Comparison of ENCODE assay signal across 8 mouse cellular contexts in the genomic region with DNA sequence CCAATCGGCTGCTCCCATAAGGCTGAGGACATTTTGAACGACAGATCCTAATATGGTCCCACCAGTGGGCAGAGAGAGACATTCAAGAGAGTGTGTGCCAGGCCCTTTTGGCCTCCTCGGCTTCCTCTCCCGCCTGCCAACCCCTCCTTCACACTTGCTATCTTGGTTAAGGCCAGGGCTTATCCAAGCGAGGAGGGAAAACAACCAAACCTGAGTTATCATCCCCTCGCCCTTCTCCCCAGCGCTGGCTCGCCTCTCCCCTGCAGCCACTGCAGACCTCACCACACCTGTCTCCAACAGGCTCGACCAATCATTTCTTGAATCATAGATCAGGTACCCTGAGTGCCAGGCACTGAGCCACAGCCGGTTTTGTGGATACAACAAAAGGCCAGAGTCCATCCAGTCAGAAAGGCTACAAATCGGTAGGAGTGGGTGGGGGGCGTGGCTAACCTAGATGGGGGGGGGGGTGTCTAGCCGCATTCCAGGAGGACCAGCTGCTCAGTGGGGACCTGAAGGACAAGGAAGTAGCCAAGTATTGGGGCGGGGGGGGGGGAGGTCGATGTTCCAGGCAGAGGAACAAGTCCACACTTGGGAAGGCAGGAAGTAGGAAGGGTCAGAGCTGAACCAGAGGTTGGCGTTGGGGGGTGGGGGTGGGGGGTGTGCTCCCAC. TPM values are rescaled to one million over a fixed set of nuclear protein-coding genes. Genes with fewer than 3 reads are reported as not detected.
DNase-seq lines count a peak whose midpoint lies in the region; ATAC-seq and TF ChIP-seq lines count a peak whose summit lies in the region.

No protein-coding gene starts in this region.

- ATAC-seq in heart, embryonic 13.5 days (ENCODE audit: extremely low read depth, insufficient number of reproducible peaks, low FRiP score, low TSS enrichment): no peak
- peak; percentile 80 for ATAC-seq in lung, embryonic 14.5 days (ENCODE audit: insufficient read depth)

- WGBS in heart, embryonic 13.5 days: 12% methylated on average over 15 of the region's 16 CpGs
- 11% methylated on average over 14 of the region's 16 CpGs for WGBS in kidney, adult 2 months
- 17% methylated on average over 16 of the region's 16 CpGs for WGBS in lung, embryonic 14.5 days

- peaks cover 25% of the 10 kb centered on the region; the same call in 1 of the 2 replicates for H3K36me3 ChIP-seq in heart, embryonic 13.5 days
- H3K36me3 ChIP-seq in kidney, adult 2 months (ENCODE audit: control insufficient read depth, insufficient read depth, low read length): no peaks in the 10 kb centered on the region; the same call in 1 of the 2 replicates
- no peaks in the 10 kb centered on the region for H3K36me3 ChIP-seq in lung, embryonic 14.5 days (ENCODE audit: insufficient read depth)

- no peak for TF ChIP-seq CTCF in kidney, adult 2 months (conservative IDR thresholded peaks at IDR 0.05; ENCODE audit: insufficient read depth, insufficient read length, low read depth, low read length)
- TF ChIP-seq CTCF in lung, embryonic 14.5 days (IDR thresholded peaks at IDR 0.05; ENCODE audit: low read depth): no peak

- peaks cover 43% of the 10 kb centered on the region for H3K4me1 ChIP-seq in heart, embryonic 13.5 days
- H3K4me1 ChIP-seq in kidney, adult 2 months (ENCODE audit: control insufficient read depth, insufficient read depth, low read length): peaks cover 7% of the 10 kb centered on the region; the same call in 1 of the 2 replicates
- peaks cover 12% of the 10 kb centered on the region for H3K4me1 ChIP-seq in lung, embryonic 14.5 days (ENCODE audit: insufficient read depth)

- H3K27me3 ChIP-seq in heart, embryonic 13.5 days (replicated peaks): no peaks in the 10 kb centered on the region
- no peaks in the 10 kb centered on the region for H3K27me3 ChIP-seq in kidney, adult 2 months (replicated peaks; ENCODE audit: control insufficient read depth, insufficient read depth, low read length)
- H3K27me3 ChIP-seq in lung, embryonic 14.5 days (ENCODE audit: insufficient read depth, low read length): no peaks in the 10 kb centered on the region

- H3K27ac ChIP-seq in heart, embryonic 13.5 days (replicated peaks): peak overlapping the region; percentile 70
- H3K27ac ChIP-seq in kidney, adult 2 months (ENCODE audit: insufficient read depth, low read depth, low read length): peak overlapping the region; percentile 72
- peak overlapping the region; percentile 89 for H3K27ac ChIP-seq in lung, embryonic 14.5 days (ENCODE audit: low read depth)

- H3K4me2 ChIP-seq in heart, embryonic 13.5 days: peak overlapping the region; percentile 46
- peak overlapping the region; percentile 16 for H3K4me2 ChIP-seq in lung, embryonic 14.5 days

- H3K9me3 ChIP-seq in heart, embryonic 13.5 days: no peaks in the 10 kb centered on the region
- no peaks in the 10 kb centered on the region for H3K9me3 ChIP-seq in lung, embryonic 14.5 days (ENCODE audit: low read depth, low read length)

- H3K4me3 ChIP-seq in heart, embryonic 13.5 days: no peak overlapping the region
- H3K4me3 ChIP-seq in kidney, adult 2 months (ENCODE audit: insufficient read depth, low read depth, low read length): no peak overlapping the region
- H3K4me3 ChIP-seq in lung, embryonic 14.5 days (ENCODE audit: low read depth, low read length): no peak overlapping the region

- intact Hi-C loops in heart, postnatal 14 days (cut with DNase I): no loop called here

- no peak for DNase-seq in heart, postnatal 14 days
- peak; percentile 71 for DNase-seq in cerebellum, adult 9-11 months
- DNase-seq in kidney, adult 2 months: peak; percentile 88
- peak; percentile 57 for DNase-seq in lung, embryonic 14.5 days
- DNase-seq in frontal cortex, postnatal 25 days (ENCODE audit: low spot score in 2 of 2): no peak
- no peak for DNase-seq in adrenal gland, postnatal 4 days (ENCODE audit: low spot score in 2 of 2)
- no peak for DNase-seq in adrenal gland, adult 2 months

- H3K9ac ChIP-seq in heart, embryonic 13.5 days: peak overlapping the region; percentile 68
- H3K9ac ChIP-seq in lung, embryonic 14.5 days: no peak overlapping the region

- no peak for TF ChIP-seq POLR2A in kidney, adult 2 months (IDR thresholded peaks at IDR 0.05; ENCODE audit: low read depth, low read length)

RNA-seq across cellular contexts. Expression of a gene that starts 26.6 kb away (rescaled TPM):
- polyA plus RNA-seq in heart, embryonic 13.5 days (2015; fragmentation: Nextera tagmentation; extraction: Ambion mirVana): 64.6 and 72.7 TPM in 2 replicates
- total RNA-seq in heart, postnatal 14 days (2021): 100 to 1,000 TPM; 133 to 135 TPM
- polyA plus RNA-seq in kidney, adult 2 months (2012; rRNA removed): 37.0 and 45.7 TPM in 2 replicates
- 96.3 and 101 TPM in 2 replicates for polyA plus RNA-seq in lung, embryonic 14.5 days (2014; fragmentation: Nextera tagmentation; extraction: Ambion mirVana)
- 100 to 1,000 TPM; 155 to 157 TPM for total RNA-seq in adrenal gland, postnatal 4 days (2021)
- 100 to 1,000 TPM in 1 of 2 experiments, 10 to 100 TPM in 1; 99.4 to 130 TPM for total RNA-seq in adrenal gland, adult 2 months (2021)
- 43.2 and 57.0 TPM in 2 replicates for polyA plus RNA-seq in adrenal gland, adult 2 months (2012; rRNA removed)

Comparison
In these comparisons a context has a peak if more than half of its experiments do, and no peak if none do; other contexts are left out.
1. DNase-seq: peak in cerebellum, adult 9-11 months (single experiment), kidney, adult 2 months (single experiment) and lung, embryonic 14.5 days (single experiment); none in heart, postnatal 14 days (0 of 2), frontal cortex, postnatal 25 days (0 of 2), adrenal gland, postnatal 4 days (0 of 2) and adrenal gland, adult 2 months (single experiment).
2. Peak in every context shown above with its lines, with median percentiles within 50 percentile points of each other: H3K27ac ChIP-seq.